Comparison of ENCODE assay signal across 8 mouse cellular contexts in genomic region chr11:116533341-116534153, GRCm38 (mm10). TPM values are rescaled to one million over a fixed set of nuclear protein-coding genes. Genes with fewer than 3 reads are reported as not detected.
DNase-seq lines count a peak whose midpoint lies in the region; ATAC-seq lines count a peak whose summit lies in the region.

No protein-coding gene starts in this region.

- peak; percentile 49 for ATAC-seq in megakaryocyte-erythroid progenitor cell, adult 5-6 weeks (replicated peaks; ENCODE audit: low FRiP score, low TSS enrichment, poor library complexity, severe bottlenecking)

- DNase-seq in ovary, postnatal 14 days (ENCODE audit: low spot score): peak; percentile 48
- DNase-seq in ovary, adult 18-20 months (ENCODE audit: low spot score): no peak
- DNase-seq in c-Kit-positive CD71-positive TER-119-positive erythroid progenitor cells, embryonic 14.5 days (ENCODE audit: low spot score): peak; percentile 85
- DNase-seq in heart, adult 9 months (ENCODE audit: low spot score in 2 of 2): peak; percentile 25 to 39
- DNase-seq in kidney, postnatal 10 days: peak; percentile 50
- no peak for DNase-seq in layer of hippocampus, adult 11-12 months (ENCODE audit: low spot score)
- no peak for DNase-seq in cerebellum, adult 8-10 months

RNA-seq across cellular contexts. Expression of gene Sphk1, which starts 2.8 kb away (rescaled TPM):
- total RNA-seq in megakaryocyte-erythroid progenitor cell, adult 5-6 weeks (2014; fragmentation: Nextera tagmentation): 188 and 259 TPM in 2 replicates
- total RNA-seq in megakaryocyte-erythroid progenitor cell, adult 5-6 weeks (2017): 119 and 168 TPM in 2 replicates

RNA-seq across cellular contexts. Expression of gene Prpsap1, which starts 39.5 kb away (rescaled TPM):
- total RNA-seq in megakaryocyte-erythroid progenitor cell, adult 5-6 weeks (2014; fragmentation: Nextera tagmentation): 89.6 and 95.3 TPM in 2 replicates
- 36.8 and 60.7 TPM in 2 replicates for total RNA-seq in megakaryocyte-erythroid progenitor cell, adult 5-6 weeks (2017)

RNA-seq across cellular contexts. Expression of gene Ube2o, which starts 47.7 kb away (rescaled TPM):
- 9.2 and 28.8 TPM in 2 replicates for total RNA-seq in megakaryocyte-erythroid progenitor cell, adult 5-6 weeks (2014; fragmentation: Nextera tagmentation)
- 4.6 and 22.6 TPM in 2 replicates for total RNA-seq in megakaryocyte-erythroid progenitor cell, adult 5-6 weeks (2017)

RNA-seq across cellular contexts. Expression of gene Aanat, which starts 52.7 kb away (rescaled TPM):
- total RNA-seq in megakaryocyte-erythroid progenitor cell, adult 5-6 weeks (2014; fragmentation: Nextera tagmentation): not detected in 2 replicates
- total RNA-seq in megakaryocyte-erythroid progenitor cell, adult 5-6 weeks (2017): not detected in 2 replicates

Comparison
In these comparisons a context has a peak if more than half of its experiments do, and no peak if none do; other contexts are left out.
1. DNase-seq: peak in ovary, postnatal 14 days (single experiment), c-Kit-positive CD71-positive TER-119-positive erythroid progenitor cells, embryonic 14.5 days (single experiment), heart, adult 9 months (2 of 2) and kidney, postnatal 10 days (single experiment); none in ovary, adult 18-20 months (single experiment), layer of hippocampus, adult 11-12 months (single experiment) and cerebellum, adult 8-10 months (single experiment).